Mouse (Mus musculus): ENCODE measurements around the gene Shc1. TPM values are rescaled to one million over a fixed set of nuclear protein-coding genes. Genes with fewer than 3 reads are reported as not detected.
A peak's percentile ranks its signal among the peaks of the same experiment; 100 is the strongest.

The Shc1 gene
- polyA plus RNA-seq, 1 experiment = 86.3 TPM

DNA sequence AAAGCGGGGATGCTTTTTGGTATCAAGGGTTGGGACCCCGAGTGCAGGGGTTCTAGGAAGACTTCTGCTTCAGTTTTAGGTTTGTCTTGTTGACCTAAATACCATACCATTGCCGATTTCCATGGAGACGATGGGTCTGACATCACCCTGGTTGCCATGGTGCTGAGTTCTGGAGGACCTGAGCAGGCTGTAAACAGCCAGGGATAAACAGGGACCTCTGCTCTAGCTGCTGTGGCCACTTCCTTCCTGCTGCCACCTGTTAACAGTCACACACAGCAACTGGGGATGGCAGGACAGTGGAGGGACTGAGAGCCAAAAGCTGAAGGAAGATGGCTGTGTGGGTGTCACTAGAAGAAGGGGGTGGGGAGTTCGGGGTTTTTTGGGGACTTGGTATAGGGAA lies 19.0 kb downstream of the Shc1 start:
- H3K79me3 ChIP-seq (ENCODE audit: low read depth) = peaks cover 16% of the 10 kb centered on the region
- H3K4me3 ChIP-seq (ENCODE audit: insufficient read depth, poor library complexity, severe bottlenecking) = peak overlapping the region; percentile 28
- H3ac ChIP-seq (ENCODE audit: control insufficient read depth, insufficient read length, low read depth) = peak overlapping the region; percentile 49
- H3K79me2 ChIP-seq (ENCODE audit: control insufficient read depth, insufficient read depth) = peaks cover 28% of the 10 kb centered on the region
- TF ChIP-seq MYOG (IDR thresholded peaks at IDR 0.05; ENCODE audit: control insufficient read depth, extremely low read depth, insufficient read length) = no peak
- TF ChIP-seq FOSL1 (IDR thresholded peaks at IDR 0.05; ENCODE audit: insufficient read depth, low read length, poor library complexity, severe bottlenecking) = no peak
- no peak for TF ChIP-seq MAX (IDR thresholded peaks at IDR 0.05)
- no peak for TF ChIP-seq CTCF (IDR thresholded peaks at IDR 0.05; ENCODE audit: control insufficient read depth, insufficient read depth, insufficient read length)
- no peak for TF ChIP-seq MYOD1 (IDR thresholded peaks at IDR 0.05; ENCODE audit: control insufficient read depth, insufficient read length, low read depth)
- no peak for TF ChIP-seq CEBPB (IDR thresholded peaks at IDR 0.05; ENCODE audit: low read depth)
- TF ChIP-seq USF1 (IDR thresholded peaks at IDR 0.05; ENCODE audit: low read depth) = no peak
- peaks cover 20% of the 10 kb centered on the region for H3K36me3 ChIP-seq (ENCODE audit: control insufficient read depth, insufficient read depth)
- no peaks in the 10 kb centered on the region for H3K27me3 ChIP-seq (ENCODE audit: control insufficient read depth, insufficient read depth, insufficient read length)

DNA sequence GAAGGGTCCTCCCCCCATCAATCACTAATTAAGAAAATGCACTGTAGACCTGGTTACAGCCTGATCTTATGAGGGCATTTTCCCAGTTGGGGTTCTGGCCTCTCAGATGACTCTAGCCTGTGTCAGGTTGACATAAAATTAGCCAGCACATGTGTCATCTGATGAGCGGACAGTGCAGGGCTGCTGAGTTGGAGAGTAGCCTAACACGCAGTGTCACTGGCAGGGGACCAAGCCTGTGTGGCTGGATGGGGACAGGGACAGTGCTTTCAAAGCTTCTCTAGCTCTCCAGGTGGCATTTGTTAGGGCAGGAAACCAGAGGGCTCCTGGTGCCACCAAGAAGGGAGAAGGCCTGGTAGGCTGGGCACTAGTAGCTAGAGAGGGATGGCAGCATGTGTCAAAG lies 22.4 kb downstream of the Shc1 start:
- H3K4me3 ChIP-seq (ENCODE audit: insufficient read depth, poor library complexity, severe bottlenecking) = no peak overlapping the region
- H3K79me3 ChIP-seq (ENCODE audit: low read depth) = peaks cover 1% of the 10 kb centered on the region
- H3K36me3 ChIP-seq (ENCODE audit: control insufficient read depth, insufficient read depth) = no peaks in the 10 kb centered on the region
- H3K27me3 ChIP-seq (ENCODE audit: control insufficient read depth, insufficient read depth, insufficient read length) = no peaks in the 10 kb centered on the region
- no peak for TF ChIP-seq FOSL1 (IDR thresholded peaks at IDR 0.05; ENCODE audit: insufficient read depth, low read length, poor library complexity, severe bottlenecking)
- TF ChIP-seq USF1 (IDR thresholded peaks at IDR 0.05; ENCODE audit: low read depth) = no peak
- TF ChIP-seq MYOG (IDR thresholded peaks at IDR 0.05; ENCODE audit: control insufficient read depth, extremely low read depth, insufficient read length) = no peak
- no peak for TF ChIP-seq MYOD1 (IDR thresholded peaks at IDR 0.05; ENCODE audit: control insufficient read depth, insufficient read length, low read depth)
- TF ChIP-seq MAX (IDR thresholded peaks at IDR 0.05) = no peak
- no peak for TF ChIP-seq CTCF (IDR thresholded peaks at IDR 0.05; ENCODE audit: control insufficient read depth, insufficient read depth, insufficient read length)
- TF ChIP-seq CEBPB (IDR thresholded peaks at IDR 0.05; ENCODE audit: low read depth) = no peak
- H3K79me2 ChIP-seq (ENCODE audit: control insufficient read depth, insufficient read depth) = no peaks in the 10 kb centered on the region
- no peak overlapping the region for H3ac ChIP-seq (ENCODE audit: control insufficient read depth, insufficient read length, low read depth)

DNA sequence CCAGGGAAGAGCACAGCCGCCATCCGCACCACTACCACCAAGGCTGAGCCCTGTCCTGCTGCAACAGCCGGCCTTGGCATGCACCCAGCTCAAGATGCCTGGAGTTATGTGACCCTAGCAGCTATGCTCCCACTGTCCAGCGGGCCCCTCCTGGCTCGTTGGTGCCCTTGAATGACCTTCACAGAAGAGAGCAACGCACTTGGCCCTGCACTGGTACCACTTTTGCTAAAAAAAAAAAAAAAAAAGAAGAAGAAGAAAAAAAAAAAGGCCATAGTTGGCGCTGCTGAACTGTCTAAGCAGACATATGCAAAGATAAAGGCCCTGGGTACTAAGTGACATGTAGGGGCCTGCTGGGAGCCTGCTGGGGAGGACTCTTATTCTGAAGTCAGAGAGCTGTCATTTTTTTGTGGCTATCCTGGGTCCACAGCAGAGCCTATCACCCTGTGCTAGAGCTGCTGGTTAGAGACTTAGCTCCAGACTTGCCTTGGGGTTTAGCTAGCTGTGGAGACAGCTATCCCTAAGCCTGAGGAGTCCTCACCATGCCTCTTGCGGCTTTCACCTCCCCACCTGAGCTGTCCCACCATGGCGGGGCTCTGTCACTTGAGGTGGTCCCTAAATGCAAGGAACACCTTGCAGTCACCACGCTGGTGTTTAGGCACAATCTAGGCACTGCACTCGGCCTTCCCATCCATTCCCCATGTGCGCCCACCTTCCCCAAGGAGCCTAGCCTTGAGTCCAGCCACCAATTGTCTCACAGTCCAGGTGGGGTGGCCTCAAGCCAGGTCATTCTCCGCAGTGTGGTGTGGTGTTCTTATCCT lies 30.7 kb downstream of the Shc1 start:
- Histone ChIP-seq H3K79me3 (ENCODE audit: low read depth) (no peaks in the 10 kb centered on the region), H3ac (ENCODE audit: control insufficient read depth, insufficient read length, low read depth) (no peak overlapping the region), H3K4me3 (ENCODE audit: insufficient read depth, poor library complexity, severe bottlenecking) (no peak overlapping the region), H3K36me3 (ENCODE audit: control insufficient read depth, insufficient read depth) (no peaks in the 10 kb centered on the region), H3K79me2 (ENCODE audit: control insufficient read depth, insufficient read depth) (no peaks in the 10 kb centered on the region), H3K27me3 (ENCODE audit: control insufficient read depth, insufficient read depth, insufficient read length) (no peaks in the 10 kb centered on the region)
- TF ChIP-seq CTCF (IDR thresholded peaks at IDR 0.05; ENCODE audit: control insufficient read depth, insufficient read depth, insufficient read length) (no peak), USF1 (IDR thresholded peaks at IDR 0.05; ENCODE audit: low read depth) (no peak), CEBPB (IDR thresholded peaks at IDR 0.05; ENCODE audit: low read depth) (no peak), MYOD1 (IDR thresholded peaks at IDR 0.05; ENCODE audit: control insufficient read depth, insufficient read length, low read depth) (no peak), FOSL1 (IDR thresholded peaks at IDR 0.05; ENCODE audit: insufficient read depth, low read length, poor library complexity, severe bottlenecking) (no peak), MYOG (IDR thresholded peaks at IDR 0.05; ENCODE audit: control insufficient read depth, extremely low read depth, insufficient read length) (no peak), MAX (IDR thresholded peaks at IDR 0.05) (no peak)

DNA sequence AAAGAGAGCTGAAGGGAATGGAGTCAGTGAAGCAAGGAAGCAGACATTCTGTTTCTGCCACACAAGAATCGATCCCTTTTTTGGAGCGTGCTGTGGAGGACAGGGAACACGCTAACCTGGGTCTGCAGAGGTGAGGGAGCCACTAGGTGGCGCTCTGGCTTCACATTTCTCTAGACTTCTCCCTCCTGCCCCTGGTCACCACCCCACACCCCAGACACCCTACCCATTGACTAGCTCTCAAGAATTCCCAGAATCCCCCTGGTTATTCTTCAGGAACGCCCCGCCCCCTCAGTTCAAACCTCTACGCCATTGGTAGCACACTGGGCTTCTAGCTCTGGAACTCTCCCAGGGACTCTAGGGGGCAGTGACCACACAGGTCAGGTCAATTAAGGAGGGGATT lies 31.3 kb downstream of the Shc1 start:
- Histone ChIP-seq H3K36me3 (ENCODE audit: control insufficient read depth, insufficient read depth) (no peaks in the 10 kb centered on the region), H3K27me3 (ENCODE audit: control insufficient read depth, insufficient read depth, insufficient read length) (no peaks in the 10 kb centered on the region), H3K79me2 (ENCODE audit: control insufficient read depth, insufficient read depth) (no peaks in the 10 kb centered on the region), H3K4me3 (ENCODE audit: insufficient read depth, poor library complexity, severe bottlenecking) (no peak overlapping the region), H3ac (ENCODE audit: control insufficient read depth, insufficient read length, low read depth) (no peak overlapping the region), H3K79me3 (ENCODE audit: low read depth) (no peaks in the 10 kb centered on the region)
- no peak for TF ChIP-seq CEBPB (IDR thresholded peaks at IDR 0.05; ENCODE audit: low read depth)
- no peak for TF ChIP-seq FOSL1 (IDR thresholded peaks at IDR 0.05; ENCODE audit: insufficient read depth, low read length, poor library complexity, severe bottlenecking)
- TF ChIP-seq CTCF (IDR thresholded peaks at IDR 0.05; ENCODE audit: control insufficient read depth, insufficient read depth, insufficient read length) = peak; percentile 71

DNA sequence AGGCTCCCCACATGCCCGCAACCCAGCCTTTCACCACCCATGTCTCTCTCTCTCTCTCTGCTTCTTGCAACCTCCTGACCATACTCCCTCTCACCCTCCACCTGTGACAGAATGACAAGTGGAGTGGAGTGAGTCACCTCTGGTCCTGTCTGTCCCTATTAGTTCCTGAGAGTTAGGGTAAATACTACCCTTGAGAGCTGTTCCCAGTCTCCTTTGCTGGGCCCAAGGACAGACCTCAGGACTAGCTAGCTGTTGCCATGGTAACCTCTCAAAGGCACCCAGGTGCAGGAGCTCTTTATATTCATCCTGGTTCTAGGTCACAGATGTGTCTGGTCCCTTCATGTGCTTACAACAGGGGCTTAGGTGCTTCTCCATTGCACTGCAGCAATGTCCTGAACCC lies 33.7 kb downstream of the Shc1 start:
- Histone ChIP-seq H3K4me3 (ENCODE audit: insufficient read depth, poor library complexity, severe bottlenecking) (no peak overlapping the region), H3K27me3 (ENCODE audit: control insufficient read depth, insufficient read depth, insufficient read length) (no peaks in the 10 kb centered on the region), H3K36me3 (ENCODE audit: control insufficient read depth, insufficient read depth) (no peaks in the 10 kb centered on the region), H3ac (ENCODE audit: control insufficient read depth, insufficient read length, low read depth) (no peak overlapping the region), H3K79me2 (ENCODE audit: control insufficient read depth, insufficient read depth) (no peaks in the 10 kb centered on the region), H3K79me3 (ENCODE audit: low read depth) (no peaks in the 10 kb centered on the region)
- no peak for TF ChIP-seq MYOD1 (IDR thresholded peaks at IDR 0.05; ENCODE audit: control insufficient read depth, insufficient read length, low read depth)
- TF ChIP-seq FOSL1 (IDR thresholded peaks at IDR 0.05; ENCODE audit: insufficient read depth, low read length, poor library complexity, severe bottlenecking) = no peak
